Mouse (Mus musculus) lung, postnatal 0 days (tissue): ENCODE results near the gene Cyb5d1.
A peak's percentile ranks its signal among the peaks of the same experiment; 100 is the strongest.

ENCODE experiments used
- CTCF ChIP-seq: IDR thresholded peaks from 2 replicates; pipeline ENCODE4 v1.5.1; 2016; ENCODE audit warnings: antibody characterized with exemption, mild to moderate bottlenecking
- EP300 ChIP-seq: IDR thresholded peaks from 2 replicates; pipeline ENCODE4 v1.6.1; 2016; ENCODE audit warnings: antibody characterized with exemption, mild to moderate bottlenecking, control low read depth

- TF ChIP-seq CTCF (no peak; the same call in 1 of the 2 replicates), EP300 (peak; percentile 9)
Measured at GRCm38 (mm10) chr11:69364910-69365309, 30.5 kb downstream of the Cyb5d1 start.
